Mouse (Mus musculus) hindbrain, embryonic 15.5 days (tissue): ENCODE results near the gene Gm2916. TPM values are rescaled to one million over a fixed set of nuclear protein-coding genes. Genes with fewer than 3 reads are reported as not detected.
"Not testable (repeated sequence)": the region's sequence is repeated elsewhere in the genome, so short reads cannot be mapped to it uniquely, and the experiment has no call there.

ENCODE experiments used
- ATAC-seq: fragments of 200-750 bp; cut with Nextera tagmentation; 2 replicates; pipeline ENCODE4 v1.8.0; 2017; ENCODE audit warnings: low read depth, moderate number of reproducible peaks, moderate TSS enrichment; ENCODE audit not compliant: low FRiP score
- H3K27ac ChIP-seq: fragments of 300-500 bp; sonication (generic); replicated peaks from 2 replicates; pipeline ENCODE4 v1.5.1; 2015; ENCODE audit warnings: mild to moderate bottlenecking, inconsistent platforms
- H3K27me3 ChIP-seq: fragments of 300-500 bp; sonication (generic); 2 replicates; pipeline ENCODE4 v1.6.1; 2015; ENCODE audit warnings: control low read depth, inconsistent platforms
- H3K36me3 ChIP-seq: fragments of 300-500 bp; sonication (generic); 2 replicates; pipeline ENCODE4 v1.6.1; 2015; ENCODE audit warnings: control low read depth, inconsistent platforms
- H3K4me1 ChIP-seq: fragments of 300-500 bp; sonication (generic); replicated peaks from 2 replicates; pipeline ENCODE4 v1.6.1; 2015; ENCODE audit warnings: control low read depth, inconsistent platforms
- H3K4me2 ChIP-seq: fragments of 300-500 bp; sonication (generic); 2 replicates; pipeline ENCODE4 v1.6.1; 2015; ENCODE audit warnings: moderate library complexity, mild to moderate bottlenecking, inconsistent platforms
- H3K4me3 ChIP-seq: fragments of 300-500 bp; sonication (generic); 2 replicates; pipeline ENCODE4 v1.5.1; 2015; ENCODE audit warnings: mild to moderate bottlenecking, inconsistent platforms
- H3K9ac ChIP-seq: fragments of 300-500 bp; sonication (generic); 2 replicates; pipeline ENCODE4 v1.6.1; 2015; ENCODE audit warnings: inconsistent platforms
- H3K9me3 ChIP-seq: fragments of 300-500 bp; sonication (generic); 2 replicates; pipeline ENCODE4 v1.6.1; 2016; ENCODE audit warnings: control low read depth, inconsistent platforms
- WGBS: fragments of 180-500 bp; shearing (Covaris S2); methylation state at CpG from one replicate; pipeline ENCODE4 v1.1.7; 2015; 5-methylcytosine and 5-hydroxymethylcytosine counted together
- polyA plus RNA-seq: library from polyadenylated mRNA; unstranded; fragments of >200 nt; fragmentation: Nextera tagmentation; extraction: Ambion mirVana; gene quantifications from 2 replicates; pipeline ENCODE4 v1.2.1, GENCODE M21; 2015

The Gm2916 gene
- 0.21 TPM in 1 of 2 replicates, not detected in the other for polyA plus RNA-seq

DNA sequence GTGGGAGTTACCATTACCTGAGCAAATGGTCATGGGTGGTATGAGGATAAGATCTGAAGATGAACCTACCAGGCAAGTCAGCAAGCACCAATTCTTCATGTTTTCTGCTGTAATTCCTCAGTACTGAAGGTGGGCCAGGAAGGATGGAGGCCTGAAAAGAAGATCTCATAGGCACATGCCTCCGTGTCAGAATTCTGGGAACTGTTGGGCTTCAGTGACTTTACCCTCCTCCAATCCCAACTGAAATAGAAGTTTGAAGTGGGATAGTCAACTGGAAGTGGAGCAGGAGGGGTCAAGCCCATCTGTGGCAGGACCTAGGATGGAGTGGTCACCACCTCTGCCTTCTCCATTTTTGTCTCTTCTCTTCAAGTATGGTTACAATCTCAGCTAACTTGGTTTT, at the start of gene Gm2916:
Gm2916 (plus strand) TSS at position 301 of the 400 bp plus-strand sequence.
- not testable (repeated sequence) for H3K4me3 ChIP-seq, H3K9ac ChIP-seq, H3K36me3 ChIP-seq, H3K9me3 ChIP-seq, ATAC-seq, H3K27me3 ChIP-seq, H3K4me1 ChIP-seq, H3K27ac ChIP-seq, H3K4me2 ChIP-seq
- no CpG with 5 or more reads among the region's 1 CpGs for WGBS

DNA sequence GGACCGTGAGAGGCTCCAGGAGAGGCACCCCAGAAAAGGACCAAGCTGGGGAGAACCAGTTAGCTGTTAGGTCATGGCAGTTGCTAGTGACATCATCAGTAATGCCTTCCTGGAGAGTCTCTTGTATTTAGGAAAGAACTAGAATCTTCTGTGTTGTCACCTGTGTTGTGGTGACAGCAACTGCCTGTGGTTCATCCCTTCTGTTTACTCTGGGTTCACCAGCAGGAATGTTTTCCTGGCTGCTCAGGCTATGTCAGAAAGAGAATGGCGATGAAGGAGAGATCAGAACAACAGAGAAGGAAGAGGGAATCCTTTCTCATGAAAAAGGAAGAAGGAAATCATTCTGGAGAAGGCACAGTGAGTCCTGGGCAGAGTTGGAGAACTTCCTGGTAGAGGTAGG, 38.0 kb upstream of the Gm2916 start, which contains the start of gene Gm3033:
Gm3033 (plus strand) TSS at position 301 of the 400 bp plus-strand sequence.
- not testable (repeated sequence) for ATAC-seq, H3K9me3 ChIP-seq
- no CpG with 5 or more reads among the region's 2 CpGs for WGBS

DNA sequence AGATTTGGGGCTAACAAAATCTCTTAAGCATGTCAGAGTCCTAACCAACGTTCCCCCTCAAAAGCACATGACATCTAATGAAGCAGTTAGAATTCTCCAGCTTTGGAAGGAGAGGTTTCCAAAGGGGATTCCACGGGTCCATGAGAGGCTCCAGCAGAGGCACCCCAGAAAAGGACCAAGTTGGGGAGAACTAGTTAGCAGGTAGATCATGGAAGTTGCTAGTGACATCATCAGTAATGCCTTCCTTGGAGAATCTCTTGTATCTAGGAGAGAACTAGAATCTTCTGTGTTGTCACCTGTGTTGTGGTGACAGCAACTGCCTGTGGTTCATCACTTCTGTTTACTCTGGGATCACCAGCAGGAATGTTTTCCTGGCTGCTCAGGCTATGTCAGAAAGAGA, 47.5 kb downstream of the Gm2916 start, which contains the start of gene Gm3029:
Gm3029 (plus strand) TSS at position 301 of the 400 bp plus-strand sequence.
- 44% methylated on average over 1 of the region's 2 CpGs for WGBS
- not testable (repeated sequence) for ATAC-seq, H3K4me3 ChIP-seq, H3K4me2 ChIP-seq, H3K27ac ChIP-seq, H3K27me3 ChIP-seq, H3K9ac ChIP-seq, H3K4me1 ChIP-seq, H3K36me3 ChIP-seq, H3K9me3 ChIP-seq

More for the DNA sequence above, 38.0 kb upstream of the Gm2916 start, which contains the start of gene Gm3033:
- H3K4me2 ChIP-seq, H3K4me3 ChIP-seq, H3K27ac ChIP-seq, H3K4me1 ChIP-seq, H3K27me3 ChIP-seq, H3K9ac ChIP-seq, H3K36me3 ChIP-seq: not testable (repeated sequence)

DNA sequence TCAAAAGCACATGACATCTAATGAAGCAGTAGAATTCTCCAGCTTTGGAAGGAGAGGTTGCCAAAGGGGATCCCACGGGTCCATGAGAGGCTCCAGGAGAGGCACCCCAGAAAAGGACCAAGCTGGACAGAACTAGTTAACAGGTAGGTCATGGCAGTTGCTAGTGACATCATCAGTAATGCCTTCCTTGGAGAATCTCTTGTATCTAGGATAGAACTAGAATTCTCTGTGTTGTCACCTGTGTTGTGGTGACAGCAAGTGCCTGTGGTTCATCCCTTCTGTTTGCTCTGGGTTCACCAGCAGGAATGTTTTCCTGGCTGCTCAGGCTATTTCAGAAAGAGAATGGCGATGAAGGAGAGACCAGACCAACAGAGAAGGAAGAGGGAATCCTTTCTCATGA, 79.3 kb downstream of the Gm2916 start, which contains the start of gene Gm3095:
Gm3095 (plus strand) TSS at position 301 of the 400 bp plus-strand sequence.
- not testable (repeated sequence) for H3K4me1 ChIP-seq, H3K9me3 ChIP-seq, H3K4me2 ChIP-seq, ATAC-seq, H3K36me3 ChIP-seq, H3K27me3 ChIP-seq, H3K4me3 ChIP-seq, H3K9ac ChIP-seq, H3K27ac ChIP-seq
- WGBS, result no CpG with 5 or more reads among the region's 2 CpGs

Other genes starting within 250 kb of the Gm2916 start
- not detected in 2 replicates for gene Gm3012, start 249.7 kb upstream of the Gm2916 start, polyA plus RNA-seq
- gene Gm3020, start 232.1 kb upstream of the Gm2916 start, polyA plus RNA-seq, result 18.6 and 19.7 TPM in 2 replicates
- not detected in 2 replicates for gene Gm3043, start 195.4 kb upstream of the Gm2916 start, polyA plus RNA-seq
- 4.2 and 4.6 TPM in 2 replicates for gene Gm3002, start 74.1 kb upstream of the Gm2916 start, polyA plus RNA-seq
- gene Gm3033, start 37.9 kb upstream of the Gm2916 start, polyA plus RNA-seq, result 0.93 TPM in 1 of 2 replicates, not detected in the other
- 0.21 TPM in 1 of 2 replicates, not detected in the other for gene Gm3029, start 47.6 kb downstream of the Gm2916 start, polyA plus RNA-seq
- 0.60 and 1.8 TPM in 2 replicates for gene Gm3095, start 79.4 kb downstream of the Gm2916 start, polyA plus RNA-seq
- 0.14 TPM in 1 of 2 replicates, not detected in the other for gene Gm3099, start 114.2 kb downstream of the Gm2916 start, polyA plus RNA-seq
- gene Gm5796, start 139.8 kb downstream of the Gm2916 start, polyA plus RNA-seq, result 2.9 and 4.1 TPM in 2 replicates
- gene Gm3115, start 199.9 kb downstream of the Gm2916 start, polyA plus RNA-seq, result not detected in 2 replicates
- 3.1 and 4.7 TPM in 2 replicates for gene Gm8108, start 226.4 kb downstream of the Gm2916 start, polyA plus RNA-seq